Mouse (Mus musculus): ENCODE data around the gene Npffr2. TPM values are rescaled to one million over a fixed set of nuclear protein-coding genes. Genes with fewer than 3 reads are reported as not detected.

The Npffr2 gene
- total RNA-seq, 2 experiments from 2014 or later = not detected

Other genes with a start within 250 kb of the Npffr2 start
- gene Gc, start 69.5 kb upstream of the Npffr2 start, total RNA-seq (2021) = 100 to 1,000 TPM; 349 to 867 TPM

Data from adrenal gland, postnatal 10 days (tissue).